21 mouse cellular contexts compared by ENCODE assay signal in genomic region chr17:49305116-49305515, GRCm38 (mm10).
DNase-seq lines count a peak whose midpoint lies in the region; ATAC-seq and TF ChIP-seq lines count a peak whose summit lies in the region.
"Had no signal": no experiment of that assay in that cellular context is flagged by ENCODE, and none has a peak within 500 bp of the region (broad histone marks: within the 10 kb centered on the region; RNA-seq: fewer than 3 reads in every experiment).

No protein-coding gene starts in this region.

- no peaks in the 10 kb centered on the region for H3K9me3 ChIP-seq in intestine, postnatal 0 days (ENCODE audit: control insufficient read depth)
- H3K9me3 ChIP-seq in kidney, embryonic 15.5 days (replicated peaks), result no peaks in the 10 kb centered on the region
- H3K9me3 ChIP-seq in liver, embryonic 15.5 days (replicated peaks), result no peaks in the 10 kb centered on the region
- H3K9me3 ChIP-seq: forebrain, embryonic 13.5 days; heart, embryonic 15.5 days; neural tube, embryonic 15.5 days had no signal

- peak; percentile 12 to 38 for DNase-seq in kidney, postnatal 4 days
- DNase-seq in thymus, postnatal 10 days (ENCODE audit: low spot score in 2 of 2), result no peak
- no peak for DNase-seq in adrenal gland, adult 8-10 months
- DNase-seq in cerebellum, adult 8-10 months, result no peak
- DNase-seq in frontal cortex, postnatal 36 days (ENCODE audit: low spot score in 2 of 2), result no peak
- DNase-seq: cerebellum, adult 9-10 months; gastrocnemius, postnatal 10 days; heart, adult 2 months; heart, postnatal 4 days; layer of hippocampus, postnatal 36 days; lung, postnatal 10 days; right cerebral cortex, postnatal 4 days; thymus, postnatal 25 days had no signal

- TF ChIP-seq CTCF in intestine, postnatal 0 days (IDR thresholded peaks at IDR 0.05; ENCODE audit: low read depth), result no peak

- H3K4me3 ChIP-seq in intestine, postnatal 0 days (ENCODE audit: low read depth, low read length), result no peak overlapping the region
- H3K4me3 ChIP-seq in kidney, embryonic 15.5 days (replicated peaks), result no peak overlapping the region
- H3K4me3 ChIP-seq in liver, embryonic 15.5 days (replicated peaks), result no peak overlapping the region
- H3K4me3 ChIP-seq: forebrain, embryonic 13.5 days; heart, adult 2 months; heart, embryonic 15.5 days; neural tube, embryonic 15.5 days had no signal

- no peak overlapping the region for H3K9ac ChIP-seq in intestine, postnatal 0 days (ENCODE audit: low read depth, low read length)
- no peak overlapping the region for H3K9ac ChIP-seq in kidney, embryonic 15.5 days
- H3K9ac ChIP-seq in liver, embryonic 15.5 days, result no peak overlapping the region
- H3K9ac ChIP-seq: forebrain, embryonic 13.5 days; heart, embryonic 15.5 days; neural tube, embryonic 15.5 days had no signal

- H3K27me3 ChIP-seq in intestine, postnatal 0 days (replicated peaks; ENCODE audit: control insufficient read depth, insufficient read depth, low read length), result no peaks in the 10 kb centered on the region
- H3K27me3 ChIP-seq in kidney, embryonic 15.5 days, result no peaks in the 10 kb centered on the region
- H3K27me3 ChIP-seq in liver, embryonic 15.5 days, result no peaks in the 10 kb centered on the region
- H3K27me3 ChIP-seq: forebrain, embryonic 13.5 days; heart, embryonic 15.5 days; neural tube, embryonic 15.5 days had no signal

- H3K4me1 ChIP-seq in intestine, postnatal 0 days (replicated peaks; ENCODE audit: control insufficient read depth, insufficient read depth, low read length), result no peaks in the 10 kb centered on the region
- H3K4me1 ChIP-seq in kidney, embryonic 15.5 days, result peaks cover 11% of the 10 kb centered on the region
- 0 out of 2 replicates have a peak, but pooled peaks cover 6% of the 10 kb centered on the region for H3K4me1 ChIP-seq in liver, embryonic 15.5 days (replicated peaks)
- H3K4me1 ChIP-seq: forebrain, embryonic 13.5 days; heart, embryonic 15.5 days had no signal

- peak; percentile 91 for ATAC-seq in intestine, postnatal 0 days
- peak; percentile 66 for ATAC-seq in kidney, embryonic 15.5 days (replicated peaks; ENCODE audit: low FRiP score)
- peak; percentile 83 for ATAC-seq in liver, embryonic 15.5 days (ENCODE audit: insufficient read depth)
- ATAC-seq: forebrain, embryonic 13.5 days; midbrain, embryonic 16.5 days had no signal

- no peaks in the 10 kb centered on the region for H3K36me3 ChIP-seq in intestine, postnatal 0 days (ENCODE audit: control insufficient read depth, insufficient read depth)
- no peaks in the 10 kb centered on the region for H3K36me3 ChIP-seq in kidney, embryonic 15.5 days
- no peaks in the 10 kb centered on the region for H3K36me3 ChIP-seq in liver, embryonic 15.5 days (replicated peaks)
- H3K36me3 ChIP-seq: heart, embryonic 15.5 days; neural tube, embryonic 15.5 days had no signal

- WGBS in intestine, postnatal 0 days, result 50% methylated on average over 6 of the region's 6 CpGs
- 63% methylated on average over 6 of the region's 6 CpGs for WGBS in kidney, embryonic 15.5 days
- WGBS in liver, embryonic 15.5 days (ENCODE audit: insufficient replicate concordance), result 61% methylated on average over 6 of the region's 6 CpGs

- no peak overlapping the region for H3K4me2 ChIP-seq in intestine, postnatal 0 days (replicated peaks; ENCODE audit: low read depth)
- H3K4me2 ChIP-seq in kidney, embryonic 15.5 days, result no peak overlapping the region
- no peak overlapping the region for H3K4me2 ChIP-seq in liver, embryonic 15.5 days
- H3K4me2 ChIP-seq: forebrain, embryonic 13.5 days; heart, embryonic 15.5 days; neural tube, embryonic 15.5 days had no signal

- H3K27ac ChIP-seq in intestine, postnatal 0 days (ENCODE audit: low read depth, low read length), result peak overlapping the region; percentile 64
- H3K27ac ChIP-seq in kidney, embryonic 15.5 days, result peak overlapping the region; percentile 7; the same call in 1 of the 2 replicates
- H3K27ac ChIP-seq in liver, embryonic 15.5 days (replicated peaks), result 0 out of 2 replicates have a peak overlapping the region, but pooled peaks have one; percentile 25
- H3K27ac ChIP-seq: forebrain, embryonic 13.5 days; heart, adult 2 months; heart, embryonic 15.5 days; hindbrain, postnatal 0 days; neural tube, embryonic 15.5 days had no signal

Comparison
In these comparisons a context has a peak if more than half of its experiments do, and no peak if none do; other contexts are left out.
1. H3K27ac ChIP-seq: peak in every context shown above with its lines; median percentile 64 in intestine, postnatal 0 days; 25 in liver, embryonic 15.5 days; 7 in kidney, embryonic 15.5 days.
2. DNase-seq: peak in kidney, postnatal 4 days (2 of 2); none in thymus, postnatal 10 days (0 of 2), adrenal gland, adult 8-10 months (single experiment), cerebellum, adult 8-10 months (single experiment) and frontal cortex, postnatal 36 days (0 of 2).
3. Peak in every context shown above with its lines, with median percentiles within 50 percentile points of each other: ATAC-seq.